In genomic region chr6:6800377-6800776, GRCm38 (mm10) we compare ENCODE assay signal across 18 mouse cellular contexts.
"Had no signal": no experiment of that assay in that cellular context is flagged by ENCODE, and none has a peak within 500 bp of the region (broad histone marks: within the 10 kb centered on the region; RNA-seq: fewer than 3 reads in every experiment).

No protein-coding gene starts in this region.

- H3K36me3 ChIP-seq: kidney, embryonic 15.5 days; liver, embryonic 13.5 days; midbrain, embryonic 12.5 days; neural tube, embryonic 13.5 days; stomach, embryonic 15.5 days had no signal

- H3K27ac ChIP-seq: kidney, embryonic 15.5 days; left cerebral cortex, adult 2 months; liver, embryonic 13.5 days; macrophage; midbrain, embryonic 12.5 days; neural tube, embryonic 13.5 days; stomach, embryonic 15.5 days had no signal

- H3K27me3 ChIP-seq: kidney, embryonic 15.5 days; liver, embryonic 13.5 days; midbrain, embryonic 12.5 days; neural tube, embryonic 13.5 days; stomach, embryonic 15.5 days had no signal

- H3K4me3 ChIP-seq: kidney, embryonic 15.5 days; left cerebral cortex, adult 2 months; liver, embryonic 13.5 days; midbrain, embryonic 12.5 days; myocyte; neural tube, embryonic 13.5 days; stomach, embryonic 15.5 days had no signal

- H3K4me1 ChIP-seq: kidney, embryonic 15.5 days; liver, embryonic 13.5 days; midbrain, embryonic 12.5 days; neural tube, embryonic 13.5 days; stomach, embryonic 15.5 days had no signal

- DNase-seq: kidney, adult 8-10 months; kidney, postnatal 10 days; kidney, postnatal 36 days; layer of hippocampus, postnatal 36 days; liver, embryonic 13.5 days; lung, adult 2 months; retina, postnatal 1 day; right cerebral cortex, postnatal 25 days; spleen, adult 18-20 months; thymus, postnatal 25 days had no signal

- H3K9me3 ChIP-seq: kidney, embryonic 15.5 days; liver, embryonic 13.5 days; midbrain, embryonic 12.5 days; neural tube, embryonic 13.5 days; stomach, embryonic 15.5 days had no signal

- H3K9ac ChIP-seq: kidney, embryonic 15.5 days; liver, embryonic 13.5 days; midbrain, embryonic 12.5 days; neural tube, embryonic 13.5 days; stomach, embryonic 15.5 days had no signal

- H3K4me2 ChIP-seq: kidney, embryonic 15.5 days; liver, embryonic 13.5 days; midbrain, embryonic 12.5 days; neural tube, embryonic 13.5 days; stomach, embryonic 15.5 days had no signal

- ATAC-seq: midbrain, embryonic 16.5 days had no signal
